Mouse (Mus musculus) lung, postnatal 10 days (tissue): ENCODE measurements around the gene Spata31.

Source experiments
- DNase-seq: peaks from one replicate; pipeline ENCODE4 v3.0.0; 2021

Spata31 gene

GRCm38 (mm10) chr13:64917191-64917590 is at the start of gene Spata31:
Spata31 (plus strand) TSS chr13:64917406.
- DNase-seq: no peak

GRCm38 (mm10) chr13:64903132-64903531 is 14.1 kb upstream of the Spata31 start:
- no peak for DNase-seq

- no peak for DNase-seq
These were observed 13.5 kb upstream of the Spata31 start, which contains the start of gene Cntnap3 for GRCm38 (mm10) chr13:64903585-64904208. Cntnap3 (minus strand) TSS chr13:64903955.
